Mouse (Mus musculus) erythroblast, embryonic 14.5 days (primary cell): ENCODE results near the gene Marveld1.

Source experiments
- GATA1 ChIP-seq: IDR thresholded peaks from 2 replicates; pipeline ENCODE4 v1.6.1; 2012; ENCODE audit warnings: low read length, inconsistent platforms, mixed read lengths
- TAL1 ChIP-seq: IDR thresholded peaks from 3 replicates; pipeline ENCODE4 v1.6.1; 2012; ENCODE audit warnings: low read length, inconsistent platforms, mixed read lengths

GRCm38 (mm10) chr19:42128787-42129508, 18.3 kb upstream of the Marveld1 start, which contains the start of gene Avpi1:
- no peak for TF ChIP-seq GATA1
- TF ChIP-seq TAL1, result no peak
